Mouse (Mus musculus) erythroblast, embryonic 14.5 days (primary cell): ENCODE measurements around the gene Nexn. TPM values are rescaled to one million over a fixed set of nuclear protein-coding genes. Genes with fewer than 3 reads are reported as not detected.
"Not testable (repeated sequence)": the region's sequence is repeated elsewhere in the genome, so short reads cannot be mapped to it uniquely, and the experiment has no call there.

ENCODE experiments used
- H3K27me3 ChIP-seq: 2 replicates; pipeline ENCODE4 v1.6.1; 2012; ENCODE audit warnings: inconsistent platforms; ENCODE audit not compliant: control insufficient read depth
- H3K36me3 ChIP-seq: 2 replicates; pipeline ENCODE4 v1.6.1; 2012; ENCODE audit warnings: mild to moderate bottlenecking, inconsistent platforms; ENCODE audit not compliant: control insufficient read depth
- H3K4me1 ChIP-seq: 2 replicates; pipeline ENCODE4 v1.6.1; 2012; ENCODE audit warnings: inconsistent platforms; ENCODE audit not compliant: control insufficient read depth
- H3K4me3 ChIP-seq: replicated peaks from 2 replicates; pipeline ENCODE3; 2012; ENCODE audit warnings: moderate library complexity, mild to moderate bottlenecking, inconsistent platforms
- H3K9me3 ChIP-seq: 2 replicates; pipeline ENCODE4 v1.6.1; 2012; ENCODE audit warnings: low read length, inconsistent platforms, mixed read lengths; ENCODE audit not compliant: control insufficient read depth
- GATA1 ChIP-seq: IDR thresholded peaks from 2 replicates; pipeline ENCODE4 v1.6.1; 2012; ENCODE audit warnings: low read length, inconsistent platforms, mixed read lengths
- TAL1 ChIP-seq: IDR thresholded peaks from 3 replicates; pipeline ENCODE4 v1.6.1; 2012; ENCODE audit warnings: low read length, inconsistent platforms, mixed read lengths
- polyA plus RNA-seq: library from polyadenylated mRNA; stranded (reverse); fragments of >175 nt; gene quantifications from 2 replicates; pipeline ENCODE4 v1.2.3, GENCODE M21; 2012

Gene Nexn
- polyA plus RNA-seq, 1 experiment = not detected

DNA sequence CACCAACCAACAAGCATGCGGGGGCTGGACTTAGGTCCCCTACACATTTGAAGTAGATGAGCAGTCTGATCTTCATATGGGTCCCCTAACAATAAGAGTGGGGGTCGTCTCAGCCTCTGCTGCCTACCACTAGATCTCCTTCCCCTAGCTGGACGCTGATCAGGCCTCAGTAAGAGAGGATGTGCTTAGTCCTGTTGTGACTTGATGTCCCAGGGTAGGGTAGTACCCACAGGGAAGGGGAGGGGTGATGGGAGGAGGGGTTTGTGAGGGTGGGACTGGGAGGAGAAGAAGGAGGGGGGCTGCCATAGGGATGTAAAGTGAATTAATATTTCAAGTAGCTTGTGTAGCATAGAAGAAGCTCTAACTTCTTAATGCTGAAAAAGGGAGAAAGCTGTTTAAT lies 67.0 kb downstream of the Nexn start:
- H3K4me1 ChIP-seq = peaks cover 47% of the 10 kb centered on the region
- H3K36me3 ChIP-seq = peaks cover 43% of the 10 kb centered on the region
- H3K4me3 ChIP-seq = peak overlapping the region; percentile 65
- H3K27me3 ChIP-seq = no peaks in the 10 kb centered on the region
- TF ChIP-seq TAL1 (no peak), GATA1 (no peak)
- no peaks in the 10 kb centered on the region for H3K9me3 ChIP-seq

DNA sequence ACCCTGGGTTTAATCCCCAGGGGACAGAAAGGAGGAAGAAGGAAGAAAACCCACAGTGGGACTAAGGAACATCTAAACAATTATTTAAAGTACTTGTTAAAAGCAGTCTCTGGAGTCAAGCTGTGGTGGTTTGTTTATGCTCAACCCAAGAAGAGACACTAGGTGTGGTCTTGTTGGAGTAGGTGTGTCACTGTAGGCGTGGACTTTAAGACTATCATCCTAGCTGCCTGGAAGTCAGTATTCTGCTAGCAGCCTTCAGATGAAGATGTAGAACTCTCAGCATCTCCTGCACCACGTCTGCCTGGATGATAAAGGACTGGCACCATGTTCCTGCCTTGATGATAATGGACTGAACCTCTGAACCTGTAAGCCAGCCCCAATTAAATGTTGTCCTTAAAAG lies 68.9 kb downstream of the Nexn start:
- peaks cover 46% of the 10 kb centered on the region for H3K4me1 ChIP-seq
- peaks cover 29% of the 10 kb centered on the region for H3K36me3 ChIP-seq
- not testable (repeated sequence) for H3K9me3 ChIP-seq, H3K27me3 ChIP-seq
- H3K4me3 ChIP-seq = peak overlapping the region; percentile 65

DNA sequence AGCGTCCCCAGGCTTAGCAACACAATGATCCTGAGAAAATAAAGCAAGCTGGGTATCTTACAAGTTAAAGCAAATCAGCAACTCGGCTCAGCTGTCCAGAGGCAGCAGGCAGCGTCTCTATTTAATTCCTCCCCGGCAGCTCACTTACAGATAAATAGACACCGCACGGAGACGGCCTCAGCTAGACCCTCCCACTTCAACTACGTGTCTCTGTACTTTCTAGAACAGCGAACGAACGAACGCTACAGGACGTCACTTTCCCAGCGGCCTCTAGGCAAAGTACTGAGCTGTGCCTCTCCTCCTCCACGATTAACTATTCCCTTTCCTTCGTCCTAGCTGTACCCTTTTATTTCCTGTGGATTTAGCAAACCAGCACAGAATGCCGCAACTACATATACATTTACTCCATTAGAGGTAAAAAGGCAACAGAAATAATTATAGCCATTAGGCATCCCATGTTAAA lies 72.5 kb downstream of the Nexn start:
- Histone ChIP-seq H3K4me1 (peaks cover 67% of the 10 kb centered on the region), H3K4me3 (peak overlapping the region; percentile 77), H3K36me3 (peaks cover 32% of the 10 kb centered on the region), H3K9me3 (no peaks in the 10 kb centered on the region), H3K27me3 (no peaks in the 10 kb centered on the region)
- TF ChIP-seq TAL1 (no peak), GATA1 (no peak)

DNA sequence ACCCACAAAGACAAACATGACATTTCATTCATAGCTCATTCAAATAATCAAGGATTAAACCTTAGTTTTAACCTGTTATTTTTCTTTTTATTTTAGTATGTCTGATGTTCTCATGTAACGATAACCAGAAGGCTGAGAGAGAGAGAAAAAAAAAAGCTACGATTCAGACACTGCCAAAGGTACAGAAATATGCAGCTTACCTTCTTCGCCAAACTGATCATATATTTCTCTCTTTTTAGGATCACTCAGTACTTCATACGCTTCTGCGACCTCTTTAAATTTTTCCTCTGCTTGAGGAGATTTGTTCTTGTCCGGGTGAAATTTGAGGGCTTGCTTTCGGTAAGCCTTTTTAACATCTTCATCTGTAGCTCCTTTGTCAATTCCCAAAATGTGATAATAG lies 73.0 kb downstream of the Nexn start:
- Histone ChIP-seq H3K9me3 (no peaks in the 10 kb centered on the region), H3K27me3 (no peaks in the 10 kb centered on the region), H3K4me1 (peaks cover 64% of the 10 kb centered on the region), H3K4me3 (peak overlapping the region; percentile 77), H3K36me3 (peaks cover 37% of the 10 kb centered on the region)
- no peak for TF ChIP-seq TAL1
- no peak for TF ChIP-seq GATA1

DNA sequence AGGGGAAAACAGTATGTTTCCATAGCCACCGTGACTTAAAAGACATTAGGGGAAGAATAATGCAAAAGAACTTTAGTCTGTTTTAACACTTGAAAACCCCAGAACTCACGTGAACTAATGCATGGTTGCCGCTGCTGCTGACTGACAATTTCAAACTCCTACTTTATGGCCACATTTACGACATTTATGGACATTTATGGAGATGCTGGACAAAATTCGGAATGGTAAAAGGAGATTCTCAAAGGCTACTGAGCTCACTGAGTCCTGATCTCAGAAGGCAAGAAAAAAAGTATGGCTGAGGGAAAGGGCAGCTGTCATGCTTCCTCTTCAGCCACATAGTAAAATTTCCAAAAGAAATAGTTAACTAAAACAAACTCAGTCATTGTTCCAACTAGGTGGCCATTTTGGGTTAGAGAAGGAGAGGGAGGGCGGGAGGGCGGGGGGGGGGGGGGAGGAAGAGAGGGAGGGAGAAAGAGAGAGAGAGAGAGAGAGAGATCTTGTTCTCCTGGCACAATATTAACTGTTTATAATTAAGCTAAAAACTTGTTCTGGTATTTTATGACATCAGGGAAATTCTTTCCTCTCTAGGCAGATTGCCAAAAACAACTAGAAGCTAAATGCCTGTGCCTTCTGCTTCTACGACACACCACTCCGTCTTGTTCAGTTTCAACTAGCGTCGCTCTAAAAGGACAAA lies 73.8 kb downstream of the Nexn start:
- TF ChIP-seq GATA1 (no peak), TAL1 (no peak)
- Histone ChIP-seq H3K4me1 (peaks cover 58% of the 10 kb centered on the region), H3K4me3 (peak overlapping the region; percentile 77), H3K36me3 (peaks cover 45% of the 10 kb centered on the region), H3K9me3 (no peaks in the 10 kb centered on the region), H3K27me3 (no peaks in the 10 kb centered on the region)

GRCm38 (mm10) chr3:152191791-152192237 lies 74.3 kb downstream of the Nexn start:
- peak overlapping the region; percentile 77 for H3K4me3 ChIP-seq
- H3K9me3 ChIP-seq = no peaks in the 10 kb centered on the region
- peaks cover 53% of the 10 kb centered on the region for H3K4me1 ChIP-seq
- TF ChIP-seq TAL1 (no peak), GATA1 (no peak)
- no peaks in the 10 kb centered on the region for H3K27me3 ChIP-seq
- peaks cover 51% of the 10 kb centered on the region for H3K36me3 ChIP-seq

DNA sequence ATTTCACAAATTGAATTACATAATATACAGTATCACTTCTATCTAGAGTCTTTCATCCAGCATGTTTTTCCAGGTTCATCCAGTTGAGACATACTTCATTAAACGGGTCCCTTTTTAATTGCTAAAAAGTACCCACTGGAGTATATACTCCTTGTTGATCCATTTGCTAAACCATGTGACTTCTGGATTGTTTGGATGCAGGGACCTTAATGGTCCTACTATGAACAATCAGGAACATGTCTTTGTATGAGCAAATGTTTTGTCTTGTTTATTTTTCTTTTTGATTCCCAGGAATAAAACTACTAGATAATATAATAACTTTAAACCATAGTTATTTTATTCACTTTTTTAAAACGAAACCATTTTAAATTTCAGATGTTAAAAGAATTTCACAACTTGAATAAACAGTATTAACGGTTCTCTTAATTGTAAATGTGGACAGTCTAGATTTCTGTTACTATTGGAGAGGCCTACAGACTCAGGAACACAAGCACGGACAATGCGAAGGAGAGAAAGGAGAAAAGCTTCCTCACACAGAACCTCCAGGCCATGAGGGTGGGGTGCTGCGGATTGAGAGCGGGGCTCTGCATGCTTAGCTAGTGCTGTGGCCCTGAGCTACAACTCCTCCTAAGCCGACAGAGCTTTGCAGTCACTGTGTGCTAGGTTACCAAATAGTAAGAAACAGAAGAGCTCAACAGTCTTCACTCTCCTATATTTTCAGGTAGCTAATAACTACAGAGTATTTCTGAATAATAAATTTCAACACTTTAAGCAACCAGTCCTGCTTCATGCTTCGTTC lies 75.3 kb downstream of the Nexn start:
- Histone ChIP-seq H3K4me3 (peak overlapping the region; percentile 77), H3K27me3 (no peaks in the 10 kb centered on the region), H3K4me1 (peaks cover 49% of the 10 kb centered on the region), H3K9me3 (no peaks in the 10 kb centered on the region), H3K36me3 (peaks cover 60% of the 10 kb centered on the region)
- TF ChIP-seq TAL1 = no peak
- TF ChIP-seq GATA1 = no peak

DNA sequence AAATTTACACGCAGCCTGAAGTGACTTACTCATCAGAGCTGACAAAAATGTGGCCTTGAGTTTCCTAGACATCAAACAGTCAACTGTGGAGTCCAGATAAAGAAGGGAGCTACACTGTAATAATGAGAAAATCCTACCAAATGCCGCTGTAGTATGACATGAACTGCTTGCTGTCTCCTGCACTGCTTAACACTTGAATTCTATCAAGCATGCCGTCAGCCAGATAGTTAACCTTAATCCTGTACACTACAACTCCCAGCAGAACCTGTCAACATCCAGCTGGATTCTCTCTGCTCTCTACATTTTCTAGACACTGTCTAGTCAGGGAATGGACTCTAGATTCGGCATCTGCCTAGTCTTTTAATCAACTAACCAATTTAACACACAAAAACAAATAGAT lies 76.8 kb downstream of the Nexn start:
- TF ChIP-seq TAL1 (no peak), GATA1 (no peak)
- peaks cover 40% of the 10 kb centered on the region for H3K4me1 ChIP-seq
- H3K4me3 ChIP-seq = peak overlapping the region; percentile 77
- no peaks in the 10 kb centered on the region for H3K9me3 ChIP-seq
- peaks cover 76% of the 10 kb centered on the region for H3K36me3 ChIP-seq
- no peaks in the 10 kb centered on the region for H3K27me3 ChIP-seq

Other genes starting within 250 kb of the Nexn start
- not detected in 2 replicates for gene Gipc2, start 100.1 kb downstream of the Nexn start, polyA plus RNA-seq
- 0.78 and 0.87 TPM in 2 replicates for gene Dnajb4, start 56.0 kb downstream of the Nexn start, polyA plus RNA-seq
- 27.0 and 29.1 TPM in 2 replicates for gene Fubp1, start 55.9 kb downstream of the Nexn start, polyA plus RNA-seq
- 0.16 and 0.55 TPM in 2 replicates for gene Miga1, start 74.1 kb upstream of the Nexn start, polyA plus RNA-seq
- 0.29 and 0.37 TPM in 2 replicates for gene Usp33, start 80.1 kb upstream of the Nexn start, polyA plus RNA-seq
- 0.25 and 0.35 TPM in 2 replicates for gene Zzz3, start 129.1 kb upstream of the Nexn start, polyA plus RNA-seq